ENCODE assay signal across 10 mouse cellular contexts in the genomic region with DNA sequence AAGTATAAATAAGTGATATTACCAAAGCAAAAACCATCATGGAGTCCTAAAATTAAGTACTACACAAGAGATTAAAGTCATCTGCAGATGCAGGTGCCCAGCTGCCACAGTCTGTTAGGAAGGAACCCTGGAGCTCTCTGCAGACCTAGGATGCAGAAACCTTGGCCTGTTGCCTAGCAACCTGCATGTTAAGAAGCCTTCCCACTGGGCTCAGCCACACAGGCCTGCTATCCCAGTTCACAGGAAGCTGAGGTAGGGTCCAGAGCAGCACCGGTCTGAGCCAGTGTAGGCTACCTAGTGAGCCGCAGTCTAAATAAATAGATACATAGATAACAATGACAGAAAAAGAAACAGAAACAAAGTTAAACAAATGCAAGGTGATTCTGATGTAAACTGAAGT. TPM values are rescaled to one million over a fixed set of nuclear protein-coding genes. Genes with fewer than 3 reads are reported as not detected.
DNase-seq lines count a peak whose midpoint lies in the region; ATAC-seq lines count a peak whose summit lies in the region.
"Had no signal": no experiment of that assay in that cellular context is flagged by ENCODE, and none has a peak within 500 bp of the region (broad histone marks: within the 10 kb centered on the region; RNA-seq: fewer than 3 reads in every experiment).

No protein-coding gene starts in this region.

- no peak overlapping the region for H3K9ac ChIP-seq in forebrain, embryonic 15.5 days (replicated peaks)

- no peaks in the 10 kb centered on the region for H3K27me3 ChIP-seq in forebrain, embryonic 15.5 days
- H3K27me3 ChIP-seq in limb, embryonic 10.5 days (ENCODE audit: low read depth, poor library complexity, severe bottlenecking): no peaks in the 10 kb centered on the region
- H3K27me3 ChIP-seq: megakaryocyte, embryonic 14.5 days had no signal

- WGBS in forebrain, embryonic 15.5 days: 12% methylated on average over 2 of the region's 2 CpGs
- WGBS in limb, embryonic 10.5 days: 39% methylated on average over 2 of the region's 2 CpGs

- no peaks in the 10 kb centered on the region for H3K36me3 ChIP-seq in forebrain, embryonic 15.5 days
- no peaks in the 10 kb centered on the region for H3K36me3 ChIP-seq in limb, embryonic 10.5 days

- peaks cover 22% of the 10 kb centered on the region for H3K4me1 ChIP-seq in forebrain, embryonic 15.5 days
- H3K4me1 ChIP-seq in limb, embryonic 10.5 days: peaks cover 19% of the 10 kb centered on the region

- DNase-seq in frontal cortex, postnatal 25 days (ENCODE audit: low spot score in 2 of 2): no peak
- peak; percentile 59 for DNase-seq in limb, embryonic 10.5 days (ENCODE audit: low spot score)
- DNase-seq in right cerebral cortex, postnatal 14 days: peak; percentile 25
- DNase-seq in heart, adult 18-20 months: no peak
- DNase-seq in cerebellum, adult 11-12 months: no peak
- DNase-seq in kidney, adult 18-20 months: no peak

- no peak overlapping the region for H3K4me3 ChIP-seq in forebrain, embryonic 15.5 days
- H3K4me3 ChIP-seq in limb, embryonic 10.5 days: no peak overlapping the region
- H3K4me3 ChIP-seq: megakaryocyte, embryonic 14.5 days had no signal

- 0 out of 2 replicates have a peak overlapping the region, but pooled peaks have one; percentile 34 for H3K27ac ChIP-seq in forebrain, embryonic 15.5 days (replicated peaks)
- H3K27ac ChIP-seq in limb, embryonic 10.5 days: peak overlapping the region; percentile 56

- H3K4me2 ChIP-seq in forebrain, embryonic 15.5 days (replicated peaks): no peak overlapping the region

- ATAC-seq in frontal cortex, adult (ENCODE audit: low TSS enrichment): peak; percentile 75
- peak; percentile 79 for ATAC-seq in forebrain, embryonic 15.5 days (replicated peaks)

- no peaks in the 10 kb centered on the region for H3K9me3 ChIP-seq in forebrain, embryonic 15.5 days
- H3K9me3 ChIP-seq in limb, embryonic 10.5 days (replicated peaks): no peaks in the 10 kb centered on the region

RNA-seq across cellular contexts. Expression of a gene that starts 39.7 kb away (rescaled TPM):
- 1.3 and 3.2 TPM in 2 replicates for polyA plus RNA-seq in forebrain, embryonic 15.5 days (2015; fragmentation: Nextera tagmentation; extraction: Ambion mirVana)
- polyA plus RNA-seq in limb, embryonic 10.5 days (2016; fragmentation: Nextera tagmentation; extraction: Ambion mirVana): 0.19 TPM in 1 of 2 replicates, not detected in the other
- total RNA-seq in heart, adult 18-20 months (2021): not detected
- polyA plus RNA-seq: testis, adult 2 months had no signal

Comparison
In these comparisons a context has a peak if more than half of its experiments do, and no peak if none do; other contexts are left out.
1. DNase-seq: peak in limb, embryonic 10.5 days (single experiment) and right cerebral cortex, postnatal 14 days (single experiment); none in frontal cortex, postnatal 25 days (0 of 2), heart, adult 18-20 months (0 of 2), cerebellum, adult 11-12 months (single experiment) and kidney, adult 18-20 months (single experiment).